Mouse (Mus musculus) embryonic facial prominence, embryonic 14.5 days (tissue): ENCODE data around the gene Nob1. TPM values are rescaled to one million over a fixed set of nuclear protein-coding genes. Genes with fewer than 3 reads are reported as not detected.

Experiments
- ATAC-seq: fragments of 200-750 bp; cut with Nextera tagmentation; 2 replicates; pipeline ENCODE4 v1.8.0; 2017; ENCODE audit warnings: low read depth, moderate number of reproducible peaks, moderate TSS enrichment
- DNase-seq: peaks from one replicate; pipeline ENCODE4 v3.0.0-alpha.2; 2015; ENCODE audit warnings: low spot score
- H3K27ac ChIP-seq: fragments of 300-500 bp; sonication (generic); replicated peaks from 2 replicates; pipeline ENCODE4 v1.5.1; 2014; ENCODE audit warnings: low read depth, mild to moderate bottlenecking, low read length, moderate library complexity
- H3K27me3 ChIP-seq: fragments of 300-500 bp; sonication (generic); replicated peaks from 2 replicates; pipeline ENCODE4 v1.6.1; 2014; ENCODE audit warnings: low read length; ENCODE audit not compliant: control insufficient read depth, insufficient read depth
- H3K36me3 ChIP-seq: fragments of 300-500 bp; sonication (generic); 2 replicates; pipeline ENCODE4 v1.6.1; 2014; ENCODE audit warnings: low read length, mixed read lengths; ENCODE audit not compliant: control insufficient read depth, insufficient read depth
- H3K4me1 ChIP-seq: fragments of 300-500 bp; sonication (generic); 2 replicates; pipeline ENCODE4 v1.6.1; 2014; ENCODE audit warnings: antibody characterized with exemption, low read length; ENCODE audit not compliant: control insufficient read depth, insufficient read depth
- H3K4me2 ChIP-seq: fragments of 300-500 bp; sonication (generic); 2 replicates; pipeline ENCODE4 v1.6.1; 2014; ENCODE audit warnings: low read depth, mild to moderate bottlenecking, low read length, moderate library complexity, mixed read lengths
- H3K4me3 ChIP-seq: fragments of 300-500 bp; sonication (generic); 2 replicates; pipeline ENCODE4 v1.5.1; 2014; ENCODE audit warnings: low read depth, mild to moderate bottlenecking, low read length
- H3K9ac ChIP-seq: fragments of 300-500 bp; sonication (generic); 2 replicates; pipeline ENCODE4 v1.6.1; 2014; ENCODE audit warnings: low read depth, mild to moderate bottlenecking, low read length, moderate library complexity, mixed read lengths
- H3K9me3 ChIP-seq: fragments of 300-500 bp; sonication (generic); 2 replicates; pipeline ENCODE4 v1.6.1; 2016; ENCODE audit warnings: low read length; ENCODE audit not compliant: control insufficient read depth
- WGBS: fragments of 180-500 bp; shearing (Covaris S2); extraction: QIAGEN DNeasy Blood & Tissue Kit; methylation state at CpG from one replicate; pipeline ENCODE4 v1.1.7; 2014; 5-methylcytosine and 5-hydroxymethylcytosine counted together
- polyA plus RNA-seq: library from polyadenylated mRNA; unstranded; fragments of >200 nt; fragmentation: Nextera tagmentation; extraction: Ambion mirVana; gene quantifications from 2 replicates; pipeline ENCODE4 v1.2.1, GENCODE M21; 2014

Nob1 gene
- polyA plus RNA-seq, 1 experiment from 2014 or later = 42.8 TPM

DNA sequence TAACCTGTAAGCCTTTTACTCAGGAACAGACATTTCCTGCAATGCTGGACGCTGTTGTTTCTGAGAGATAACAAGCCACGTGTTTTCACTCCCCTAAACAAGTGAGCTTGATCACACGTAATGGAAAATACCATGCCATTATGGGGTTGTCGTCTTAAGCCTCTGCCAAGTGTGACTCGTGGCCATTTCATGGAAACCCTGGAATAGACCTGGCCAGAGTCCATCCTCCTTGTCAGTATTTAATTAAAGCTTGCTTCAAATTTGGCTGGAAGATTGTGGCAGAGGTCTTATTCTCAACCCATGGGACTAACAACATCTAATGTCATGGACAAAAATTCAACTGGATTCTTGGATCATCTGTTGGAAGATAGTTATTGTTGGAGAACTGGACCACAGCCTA is 38.7 kb downstream of the Nob1 start:
- H3K4me3 ChIP-seq = no peak overlapping the region
- H3K27me3 ChIP-seq = no peaks in the 10 kb centered on the region
- H3K4me1 ChIP-seq = peaks cover 22% of the 10 kb centered on the region
- H3K4me2 ChIP-seq = no peak overlapping the region
- H3K9ac ChIP-seq = no peak overlapping the region
- no peaks in the 10 kb centered on the region for H3K9me3 ChIP-seq
- no peak for ATAC-seq
- no peak for DNase-seq
- no peak overlapping the region for H3K27ac ChIP-seq
- no peaks in the 10 kb centered on the region for H3K36me3 ChIP-seq
- WGBS = 46% methylated on average over 5 of the region's 5 CpGs

DNA sequence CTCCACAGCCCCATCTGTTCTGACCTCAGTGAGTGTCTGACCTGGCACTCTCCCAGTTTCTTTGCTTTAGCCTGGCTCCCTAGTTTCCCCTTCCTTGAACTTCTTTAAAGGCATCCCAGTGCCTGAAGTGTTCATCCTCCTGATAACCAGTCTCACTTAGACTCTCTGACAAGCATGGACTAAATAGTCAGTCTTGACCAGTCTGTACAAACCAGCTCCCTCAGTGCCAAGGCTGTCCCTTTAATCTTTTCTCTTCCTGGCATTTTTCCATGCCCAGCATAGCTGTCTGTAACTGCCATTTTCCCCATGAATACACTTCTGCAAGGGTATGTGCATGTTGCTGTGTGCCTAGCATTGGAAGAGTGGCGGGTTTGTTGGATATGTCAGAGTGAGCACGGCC is 39.8 kb downstream of the Nob1 start:
- no peak overlapping the region for H3K4me2 ChIP-seq
- whole genome bisulfite sequencing = 89% methylated on average over 2 of the region's 2 CpGs
- peaks cover 7% of the 10 kb centered on the region for H3K36me3 ChIP-seq
- H3K27me3 ChIP-seq = no peaks in the 10 kb centered on the region
- H3K9ac ChIP-seq = no peak overlapping the region
- no peak overlapping the region for H3K27ac ChIP-seq
- no peak overlapping the region for H3K4me3 ChIP-seq
- DNase-seq = no peak
- peaks cover 22% of the 10 kb centered on the region for H3K4me1 ChIP-seq
- H3K9me3 ChIP-seq = no peaks in the 10 kb centered on the region
- ATAC-seq = no peak

DNA sequence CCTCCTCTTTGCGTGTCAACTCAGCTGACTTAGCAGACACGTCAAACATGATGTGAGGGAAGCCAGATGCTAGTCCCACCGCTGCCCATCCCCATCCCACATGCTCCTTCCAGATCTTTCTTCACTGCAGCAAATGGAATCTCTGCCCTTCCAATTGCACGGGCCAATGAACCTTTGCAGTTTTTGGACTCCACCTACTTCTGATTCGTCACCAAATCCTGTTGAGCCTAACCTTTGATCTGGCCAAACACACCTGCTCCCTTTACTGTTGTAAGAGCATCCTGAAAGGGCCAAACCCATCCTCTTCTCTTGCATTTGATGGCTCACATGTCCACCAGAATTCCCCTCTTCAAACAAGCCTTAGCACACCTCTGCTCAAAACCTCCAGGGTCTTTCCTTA is 40.2 kb downstream of the Nob1 start:
- no peak overlapping the region for H3K4me3 ChIP-seq
- no peak overlapping the region for H3K9ac ChIP-seq
- 51% methylated on average over 5 of the region's 5 CpGs for WGBS
- DNase-seq = no peak
- peaks cover 10% of the 10 kb centered on the region for H3K36me3 ChIP-seq
- peaks cover 19% of the 10 kb centered on the region for H3K4me1 ChIP-seq
- H3K9me3 ChIP-seq = no peaks in the 10 kb centered on the region
- H3K27ac ChIP-seq = no peak overlapping the region
- H3K4me2 ChIP-seq = no peak overlapping the region
- no peaks in the 10 kb centered on the region for H3K27me3 ChIP-seq
- no peak for ATAC-seq

DNA sequence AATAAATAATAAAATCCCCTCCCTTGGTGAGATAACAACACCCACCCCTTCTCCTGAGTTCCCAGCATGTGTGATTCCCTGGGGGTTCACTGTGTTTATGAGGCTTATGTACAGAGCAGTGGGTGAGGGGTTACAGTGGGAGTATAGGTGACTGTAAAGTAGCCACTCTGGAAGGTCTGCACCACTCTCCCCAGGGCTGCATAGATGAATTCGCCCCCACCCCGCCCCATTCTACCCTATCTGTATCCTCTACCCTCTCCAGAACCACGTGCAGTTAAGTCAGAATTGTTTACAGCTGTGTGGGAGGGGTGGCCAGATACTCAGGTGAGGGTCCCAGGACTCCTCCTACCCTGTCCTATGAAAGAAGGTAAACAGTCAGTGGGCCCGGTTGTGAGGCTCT is 42.0 kb downstream of the Nob1 start:
- Histone ChIP-seq H3K4me3 (no peak overlapping the region), H3K27ac (no peak overlapping the region), H3K4me1 (peaks cover 3% of the 10 kb centered on the region), H3K9ac (no peak overlapping the region), H3K36me3 (peaks cover 28% of the 10 kb centered on the region), H3K9me3 (no peaks in the 10 kb centered on the region), H3K4me2 (no peak overlapping the region), H3K27me3 (no peaks in the 10 kb centered on the region)
- ATAC-seq = no peak
- 77% methylated on average over 4 of the region's 4 CpGs for WGBS
- DNase-seq = no peak

DNA sequence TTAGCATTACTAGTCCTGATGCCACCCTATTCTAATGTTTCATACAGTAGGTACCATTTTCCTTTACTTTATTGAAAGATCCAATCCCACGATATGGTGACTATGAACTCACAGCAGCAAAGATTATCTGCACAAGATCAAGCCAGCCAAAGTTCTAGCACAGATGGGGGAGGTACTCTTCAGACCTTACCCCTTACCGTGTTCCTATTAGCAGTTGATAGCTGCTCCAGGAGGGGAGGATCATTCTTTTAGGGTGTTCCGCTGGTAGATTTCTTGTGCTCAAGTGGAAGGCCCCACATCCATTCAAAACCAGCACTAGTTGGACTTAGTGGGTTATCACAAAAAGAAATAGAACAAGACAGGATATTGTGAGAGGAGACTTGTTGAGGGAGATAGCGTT is 43.2 kb downstream of the Nob1 start:
- H3K9me3 ChIP-seq = no peaks in the 10 kb centered on the region
- H3K4me2 ChIP-seq = no peak overlapping the region
- no peak for ATAC-seq
- no peak overlapping the region for H3K9ac ChIP-seq
- DNase-seq = no peak
- no peaks in the 10 kb centered on the region for H3K27me3 ChIP-seq
- H3K27ac ChIP-seq = no peak overlapping the region
- H3K4me1 ChIP-seq = peaks cover 3% of the 10 kb centered on the region
- H3K4me3 ChIP-seq = no peak overlapping the region
- peaks cover 32% of the 10 kb centered on the region for H3K36me3 ChIP-seq
- WGBS = 91% methylated on average over 4 of the region's 4 CpGs

DNA sequence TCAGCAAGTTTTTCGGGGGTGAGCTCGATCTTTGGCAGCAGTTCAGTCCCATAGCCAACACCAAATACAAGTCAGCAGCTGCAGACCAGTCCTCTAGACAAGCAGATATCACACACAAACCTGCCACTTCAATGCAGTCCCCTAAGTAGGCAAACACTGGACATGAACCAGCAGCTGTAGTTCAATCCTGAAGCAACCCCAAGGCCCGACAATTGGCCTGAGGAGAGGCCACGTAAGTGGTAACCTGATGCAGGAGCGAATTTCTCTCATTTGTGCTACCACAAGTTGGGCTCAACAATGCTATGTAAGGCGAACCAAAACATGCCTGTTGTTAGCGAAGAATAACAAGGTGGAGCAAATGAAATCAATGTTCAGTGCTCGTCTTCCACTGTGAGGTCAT is 44.1 kb downstream of the Nob1 start:
- H3K9me3 ChIP-seq = no peaks in the 10 kb centered on the region
- no peaks in the 10 kb centered on the region for H3K27me3 ChIP-seq
- no peak for ATAC-seq
- DNase-seq = no peak
- WGBS = 93% methylated on average over 8 of the region's 8 CpGs
- H3K4me2 ChIP-seq = no peak overlapping the region
- H3K36me3 ChIP-seq = peaks cover 37% of the 10 kb centered on the region
- no peak overlapping the region for H3K9ac ChIP-seq
- H3K4me1 ChIP-seq = peaks cover 3% of the 10 kb centered on the region
- no peak overlapping the region for H3K27ac ChIP-seq
- H3K4me3 ChIP-seq = no peak overlapping the region

GRCm38 (mm10) chr8:107377346-107377745 is 47.5 kb downstream of the Nob1 start:
- H3K9ac ChIP-seq = no peak overlapping the region
- H3K27ac ChIP-seq = no peak overlapping the region
- peaks cover 61% of the 10 kb centered on the region for H3K36me3 ChIP-seq
- no peak overlapping the region for H3K4me2 ChIP-seq
- no peak overlapping the region for H3K4me3 ChIP-seq
- ATAC-seq (no peak), DNase-seq (no peak)
- no peaks in the 10 kb centered on the region for H3K4me1 ChIP-seq
- WGBS = 95% methylated on average over 3 of the region's 3 CpGs
- no peaks in the 10 kb centered on the region for H3K9me3 ChIP-seq
- no peaks in the 10 kb centered on the region for H3K27me3 ChIP-seq

DNA sequence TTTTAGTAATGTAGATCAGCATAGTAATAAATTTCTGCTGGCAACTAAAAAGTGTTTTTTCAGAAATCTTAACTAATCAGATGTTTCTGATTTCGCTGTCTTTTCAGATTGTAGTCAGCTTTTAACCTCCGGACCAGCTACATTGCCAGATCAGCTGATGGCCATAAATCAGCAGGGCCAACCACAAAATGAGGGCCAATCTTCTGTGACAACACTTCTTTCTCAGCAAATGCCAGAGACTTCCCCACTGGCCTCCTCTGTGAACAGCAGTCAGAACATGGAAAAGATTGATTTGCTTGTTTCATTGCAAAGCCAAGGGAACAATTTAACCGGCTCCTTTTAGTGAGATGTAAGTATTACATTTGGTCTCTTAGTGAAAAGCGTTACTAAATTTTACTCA is 54.5 kb downstream of the Nob1 start:
- no peak for DNase-seq
- H3K4me3 ChIP-seq = no peak overlapping the region
- H3K27me3 ChIP-seq = no peaks in the 10 kb centered on the region
- ATAC-seq = no peak
- WGBS = 88% methylated on average over 4 of the region's 4 CpGs
- H3K27ac ChIP-seq = no peak overlapping the region
- H3K4me1 ChIP-seq = no peaks in the 10 kb centered on the region
- H3K4me2 ChIP-seq = no peak overlapping the region
- H3K9me3 ChIP-seq = no peaks in the 10 kb centered on the region
- H3K9ac ChIP-seq = no peak overlapping the region
- peaks cover 85% of the 10 kb centered on the region for H3K36me3 ChIP-seq
